Mouse (Mus musculus): ENCODE results near the gene Rrp12.

DNA sequence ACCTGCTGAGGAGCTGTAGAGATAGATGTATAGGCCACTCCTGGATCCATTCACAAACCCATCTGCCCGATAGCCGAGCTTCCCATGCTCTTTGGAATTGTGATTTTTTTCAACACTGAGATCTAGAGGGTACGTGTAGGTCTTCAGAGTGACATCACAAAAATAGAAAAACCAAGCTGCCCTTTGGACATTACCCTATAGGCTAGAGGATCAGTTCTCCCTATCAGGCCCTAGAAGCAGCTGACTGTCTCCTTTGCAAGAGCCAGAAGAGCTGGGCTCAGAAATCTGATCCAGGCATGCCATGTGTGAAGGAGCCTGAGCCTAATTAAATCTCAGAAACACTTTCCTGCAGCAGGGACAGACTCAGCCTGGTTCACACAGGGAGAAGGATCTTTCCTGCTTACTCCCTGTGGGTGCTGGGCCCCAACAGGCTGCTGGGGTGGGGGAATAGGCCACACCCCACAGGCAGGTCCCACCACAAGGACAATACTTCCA, 38.1 kb downstream of the Rrp12 start:
- TF ChIP-seq CTCF (IDR thresholded peaks at IDR 0.05; ENCODE audit: extremely low read depth, insufficient read length, insufficient replicate concordance, low read depth, low read length) = no peak
- TF ChIP-seq POLR2A (IDR thresholded peaks at IDR 0.05; ENCODE audit: low read depth, low read length) = no peak

Measured in small intestine, adult 2 months (tissue).